Mouse (Mus musculus) liver, postnatal 0 days (tissue): Measurements from ENCODE around the gene Kif26b. TPM values are rescaled to one million over a fixed set of nuclear protein-coding genes. Genes with fewer than 3 reads are reported as not detected.

ENCODE experiments used
- ATAC-seq: fragments of 200-750 bp; cut with Nextera tagmentation; 2 replicates; pipeline ENCODE4 v1.8.0; 2017; ENCODE audit warnings: mild to moderate bottlenecking, moderate library complexity
- DNase-seq: peaks from one replicate; pipeline ENCODE4 v3.0.0-alpha.2; 2016
- H3K27ac ChIP-seq: fragments of 300-500 bp; sonication (generic); 2 replicates; pipeline ENCODE4 v1.5.1; 2014; ENCODE audit warnings: antibody characterized with exemption, moderate library complexity, mild to moderate bottlenecking, low read depth
- H3K27me3 ChIP-seq: fragments of 300-500 bp; sonication (generic); 2 replicates; pipeline ENCODE4 v1.6.1; 2014; ENCODE audit warnings: low read length, control low read depth, mixed read lengths; ENCODE audit not compliant: insufficient read depth
- H3K36me3 ChIP-seq: fragments of 300-500 bp; sonication (generic); replicated peaks from 2 replicates; pipeline ENCODE4 v1.6.1; 2014; ENCODE audit warnings: mild to moderate bottlenecking, control low read depth, low read length, moderate library complexity, mixed read lengths; ENCODE audit not compliant: insufficient read depth
- H3K4me1 ChIP-seq: fragments of 300-500 bp; sonication (generic); 2 replicates; pipeline ENCODE4 v1.6.1; 2014; ENCODE audit warnings: antibody characterized with exemption, mild to moderate bottlenecking, control low read depth; ENCODE audit not compliant: insufficient read depth
- H3K4me2 ChIP-seq: fragments of 300-500 bp; sonication (generic); 2 replicates; pipeline ENCODE4 v1.6.1; 2014; ENCODE audit warnings: low read depth, mild to moderate bottlenecking, low read length, moderate library complexity, mixed read lengths
- H3K4me3 ChIP-seq: fragments of 300-500 bp; sonication (generic); 2 replicates; pipeline ENCODE4 v1.5.1; 2014; ENCODE audit warnings: low read depth, low read length
- H3K9ac ChIP-seq: fragments of 300-500 bp; sonication (generic); replicated peaks from 2 replicates; pipeline ENCODE4 v1.6.1; 2014; ENCODE audit warnings: mild to moderate bottlenecking, moderate library complexity
- H3K9me3 ChIP-seq: fragments of 300-500 bp; sonication (generic); 2 replicates; pipeline ENCODE4 v1.6.1; 2016; ENCODE audit warnings: mild to moderate bottlenecking, control low read depth, low read length, mixed read lengths
- CTCF ChIP-seq: sonication (generic); IDR thresholded peaks from 2 replicates; pipeline ENCODE4 v1.5.1; 2016; ENCODE audit warnings: antibody characterized with exemption, low read depth
- EP300 ChIP-seq: IDR thresholded peaks from 2 replicates; pipeline ENCODE4 v1.6.1; 2016; ENCODE audit warnings: antibody characterized with exemption, low read depth, mild to moderate bottlenecking
- WGBS: fragments of 180-500 bp; shearing (Covaris S2); extraction: QIAGEN DNeasy Blood & Tissue Kit; methylation state at CpG from one replicate; pipeline ENCODE4 v1.1.7; 2014; ENCODE audit not compliant: insufficient replicate concordance; 5-methylcytosine and 5-hydroxymethylcytosine counted together
- polyA plus RNA-seq: library from polyadenylated mRNA; unstranded; fragments of >200 nt; fragmentation: Nextera tagmentation; extraction: Ambion mirVana; gene quantifications from 2 replicates; pipeline ENCODE4 v1.2.1, GENCODE M21; 2015

The Kif26b gene
- polyA plus RNA-seq, 1 experiment from 2014 or later: 0.02 TPM

- 41% methylated on average over 4 of the region's 4 CpGs for WGBS
- ATAC-seq (no peak), DNase-seq (no peak)
- Histone ChIP-seq H3K4me1 (peaks cover 4% of the 10 kb centered on the region), H3K4me3 (no peak overlapping the region), H3K9ac (no peak overlapping the region), H3K9me3 (no peaks in the 10 kb centered on the region), H3K27me3 (no peaks in the 10 kb centered on the region), H3K27ac (no peak overlapping the region), H3K36me3 (no peaks in the 10 kb centered on the region), H3K4me2 (no peak overlapping the region)
- TF ChIP-seq CTCF (no peak), EP300 (no peak)
Observed at GRCm38 (mm10) chr1:178644954-178645353, 116.0 kb downstream of the Kif26b start.

GRCm38 (mm10) chr1:178646589-178646988, 117.7 kb downstream of the Kif26b start:
- Histone ChIP-seq H3K4me1 (no peaks in the 10 kb centered on the region), H3K27ac (no peak overlapping the region), H3K36me3 (no peaks in the 10 kb centered on the region), H3K27me3 (no peaks in the 10 kb centered on the region), H3K4me3 (no peak overlapping the region), H3K4me2 (no peak overlapping the region), H3K9ac (no peak overlapping the region), H3K9me3 (no peaks in the 10 kb centered on the region)
- WGBS: 68% methylated on average over 4 of the region's 4 CpGs
- no peak for DNase-seq
- ATAC-seq: no peak
- TF ChIP-seq CTCF (no peak), EP300 (no peak)

DNA sequence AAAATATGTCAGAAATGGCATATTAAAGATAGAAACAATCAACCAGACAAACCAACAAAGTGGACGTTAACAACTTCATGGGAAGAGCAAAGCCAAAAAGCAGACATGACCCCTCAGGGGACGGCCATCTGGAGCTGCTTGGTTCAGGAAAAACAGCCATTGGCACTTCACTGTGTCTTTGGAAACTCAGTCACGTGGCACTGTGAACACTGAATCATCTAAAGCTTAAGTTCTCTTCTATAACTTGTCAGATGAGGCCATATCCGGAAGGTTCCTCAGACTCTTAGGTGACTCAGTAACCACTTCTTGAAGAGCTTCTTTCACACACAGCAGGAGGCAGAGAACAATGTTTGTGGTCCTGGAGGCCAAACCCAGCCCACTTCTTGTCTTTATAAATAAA, 126.6 kb downstream of the Kif26b start:
- no peak overlapping the region for H3K27ac ChIP-seq
- no peaks in the 10 kb centered on the region for H3K4me1 ChIP-seq
- ATAC-seq: no peak
- no peak overlapping the region for H3K4me3 ChIP-seq
- H3K4me2 ChIP-seq: no peak overlapping the region
- no peak for TF ChIP-seq CTCF
- no peak for TF ChIP-seq EP300
- DNase-seq: no peak
- H3K9me3 ChIP-seq: no peaks in the 10 kb centered on the region
- no peaks in the 10 kb centered on the region for H3K27me3 ChIP-seq
- H3K9ac ChIP-seq: no peak overlapping the region
- 80% methylated on average over 4 of the region's 4 CpGs for WGBS
- H3K36me3 ChIP-seq: no peaks in the 10 kb centered on the region

DNA sequence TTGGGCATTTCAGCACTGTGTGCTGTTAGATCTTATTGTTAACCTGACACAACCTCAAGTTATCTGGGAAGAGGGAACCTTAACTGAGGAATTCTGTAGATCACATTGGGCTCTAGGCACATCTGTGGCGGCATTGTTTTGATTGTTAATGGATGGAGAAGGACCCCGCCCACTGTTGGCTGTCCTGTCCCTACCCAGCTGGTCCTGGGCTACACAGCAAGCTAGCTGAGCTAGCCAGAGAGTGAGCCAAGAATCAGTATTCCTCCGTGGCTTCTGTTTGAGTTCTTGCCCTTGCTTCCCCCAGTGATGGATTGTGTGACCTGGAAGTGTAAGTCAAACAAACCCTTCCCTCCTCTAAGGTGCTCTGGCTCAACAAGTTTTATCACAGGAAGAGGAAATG, 132.1 kb downstream of the Kif26b start:
- ATAC-seq: no peak
- no peaks in the 10 kb centered on the region for H3K4me1 ChIP-seq
- no peak for TF ChIP-seq CTCF
- TF ChIP-seq EP300: no peak
- no peak for DNase-seq
- WGBS: 41% methylated on average over 3 of the region's 3 CpGs
- no peaks in the 10 kb centered on the region for H3K27me3 ChIP-seq
- no peak overlapping the region for H3K4me2 ChIP-seq
- no peak overlapping the region for H3K27ac ChIP-seq
- H3K4me3 ChIP-seq: no peak overlapping the region
- no peaks in the 10 kb centered on the region for H3K9me3 ChIP-seq
- H3K36me3 ChIP-seq: no peaks in the 10 kb centered on the region
- no peak overlapping the region for H3K9ac ChIP-seq

- Histone ChIP-seq H3K4me1 (no peaks in the 10 kb centered on the region), H3K9ac (no peak overlapping the region), H3K27ac (no peak overlapping the region), H3K4me3 (no peak overlapping the region), H3K9me3 (no peaks in the 10 kb centered on the region), H3K36me3 (no peaks in the 10 kb centered on the region), H3K27me3 (no peaks in the 10 kb centered on the region), H3K4me2 (no peak overlapping the region)
- DNase-seq (no peak), ATAC-seq (no peak)
- no peak for TF ChIP-seq EP300
- no peak for TF ChIP-seq CTCF
- 46% methylated on average over 5 of the region's 5 CpGs for WGBS
Observed at GRCm38 (mm10) chr1:178661556-178661955, 132.6 kb downstream of the Kif26b start.

GRCm38 (mm10) chr1:178663539-178663938, 134.6 kb downstream of the Kif26b start:
- Histone ChIP-seq H3K4me2 (no peak overlapping the region), H3K9me3 (no peaks in the 10 kb centered on the region), H3K4me3 (no peak overlapping the region), H3K4me1 (no peaks in the 10 kb centered on the region), H3K9ac (no peak overlapping the region), H3K27me3 (no peaks in the 10 kb centered on the region), H3K36me3 (no peaks in the 10 kb centered on the region), H3K27ac (no peak overlapping the region)
- 79% methylated on average over 1 of the region's 1 CpGs for WGBS
- TF ChIP-seq EP300: no peak
- TF ChIP-seq CTCF: no peak
- DNase-seq (no peak), ATAC-seq (no peak)

DNA sequence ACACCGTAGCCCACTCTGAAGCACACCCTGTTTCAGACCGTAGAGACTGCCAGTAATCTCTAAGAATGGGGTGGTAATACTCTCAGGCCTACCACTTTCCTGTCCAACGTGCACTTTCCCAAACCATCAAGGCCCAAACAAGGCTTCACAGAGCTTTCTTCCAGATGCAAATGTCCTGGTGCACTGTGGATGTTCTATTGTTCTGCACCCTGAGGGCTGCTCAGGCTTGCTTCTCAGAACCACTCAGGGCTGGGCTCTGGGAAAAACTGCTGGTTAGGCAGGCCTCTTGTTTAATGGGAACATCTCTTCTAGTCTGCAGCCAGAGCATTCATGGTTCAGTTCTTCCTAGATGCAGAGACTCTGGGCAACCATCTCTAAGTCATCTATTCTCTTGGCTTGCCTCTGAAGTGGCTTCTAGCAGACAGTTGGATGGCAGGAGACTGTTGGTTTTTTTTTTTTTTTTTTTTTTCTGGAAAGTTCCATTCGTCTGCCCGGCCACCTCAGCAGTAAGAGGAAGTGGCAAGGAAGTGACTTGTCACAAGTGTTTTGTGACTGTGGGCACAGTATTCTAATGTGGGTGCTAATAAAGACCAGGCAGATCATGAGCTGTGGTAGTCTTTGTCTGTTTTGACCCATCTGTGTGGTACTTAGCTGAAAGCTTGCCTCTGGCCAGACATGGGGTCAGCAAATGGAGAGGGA, 135.5 kb downstream of the Kif26b start:
- H3K4me3 ChIP-seq: no peak overlapping the region
- TF ChIP-seq CTCF (no peak), EP300 (no peak)
- H3K27me3 ChIP-seq: no peaks in the 10 kb centered on the region
- H3K4me2 ChIP-seq: no peak overlapping the region
- DNase-seq: no peak
- H3K9ac ChIP-seq: no peak overlapping the region
- H3K36me3 ChIP-seq: no peaks in the 10 kb centered on the region
- H3K27ac ChIP-seq: no peak overlapping the region
- 54% methylated on average over 5 of the region's 5 CpGs for WGBS
- no peaks in the 10 kb centered on the region for H3K9me3 ChIP-seq
- no peak for ATAC-seq
- no peaks in the 10 kb centered on the region for H3K4me1 ChIP-seq
